Mouse (Mus musculus) bone marrow, adult 2 months (tissue): ENCODE measurements around the gene Gm10643.

Source experiments
- CTCF ChIP-seq: fragments of 200-500 bp; IDR thresholded peaks from 2 replicates; pipeline ENCODE4 v1.5.1; 2011; ENCODE audit warnings: low read length, control low read depth; ENCODE audit not compliant: control insufficient read depth, insufficient read depth
- POLR2A ChIP-seq: fragments of 200-500 bp; IDR thresholded peaks from 2 replicates; pipeline ENCODE4 v1.6.1; 2011; ENCODE audit warnings: low read depth, mild to moderate bottlenecking, control low read depth, low read length, borderline replicate concordance; ENCODE audit not compliant: control insufficient read depth

- TF ChIP-seq CTCF (no peak), POLR2A (no peak)
These were observed 45.2 kb downstream of the Gm10643 start for GRCm38 (mm10) chr8:84019738-84020137.
